ENCODE assay signal across 12 mouse cellular contexts in the genomic region with DNA sequence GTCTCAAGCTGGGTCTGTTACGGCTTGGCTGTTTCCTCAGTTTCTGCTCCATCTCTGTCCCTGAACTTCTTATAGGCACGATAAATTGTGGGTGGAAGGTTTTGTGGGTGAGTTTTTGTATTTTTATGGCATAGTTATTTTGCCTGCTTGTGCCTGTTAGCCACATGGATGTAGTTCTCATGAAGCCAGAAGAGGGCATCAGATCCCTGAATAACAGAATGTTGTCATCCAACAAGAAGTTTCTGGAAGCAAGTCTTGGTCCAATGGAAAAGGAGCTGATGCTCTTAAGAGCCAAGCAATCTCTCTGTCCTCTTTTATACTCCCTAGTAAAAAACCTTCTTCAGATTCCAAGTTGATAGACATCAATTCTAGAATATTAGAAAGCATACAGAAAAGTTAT. TPM values are rescaled to one million over a fixed set of nuclear protein-coding genes. Genes with fewer than 3 reads are reported as not detected.
DNase-seq lines count a peak whose midpoint lies in the region; ATAC-seq and TF ChIP-seq lines count a peak whose summit lies in the region.
"Had no signal": no experiment of that assay in that cellular context is flagged by ENCODE, and none has a peak within 500 bp of the region (broad histone marks: within the 10 kb centered on the region; RNA-seq: fewer than 3 reads in every experiment).

No protein-coding gene starts in this region.

- no peaks in the 10 kb centered on the region for H3K9me3 ChIP-seq in embryonic facial prominence, embryonic 14.5 days (ENCODE audit: control insufficient read depth, low read length)
- no peaks in the 10 kb centered on the region for H3K9me3 ChIP-seq in embryonic facial prominence, embryonic 10.5 days
- no peaks in the 10 kb centered on the region for H3K9me3 ChIP-seq in MEL (replicated peaks; ENCODE audit: insufficient read depth, low read length)
- H3K9me3 ChIP-seq: forebrain, embryonic 12.5 days; neural tube, embryonic 12.5 days had no signal

- H3K79me2 ChIP-seq in MEL (ENCODE audit: control insufficient read depth, insufficient read depth, low read length, poor library complexity) = no peaks in the 10 kb centered on the region

- no peak overlapping the region for H3K4me2 ChIP-seq in embryonic facial prominence, embryonic 14.5 days (ENCODE audit: low read depth, low read length)
- H3K4me2 ChIP-seq: forebrain, embryonic 12.5 days; neural tube, embryonic 12.5 days had no signal

- no peaks in the 10 kb centered on the region for H3K4me1 ChIP-seq in embryonic facial prominence, embryonic 14.5 days (ENCODE audit: control insufficient read depth, insufficient read depth, low read length)
- no peaks in the 10 kb centered on the region for H3K4me1 ChIP-seq in embryonic facial prominence, embryonic 10.5 days
- no peaks in the 10 kb centered on the region; a peak in 1 of 4 replicates for H3K4me1 ChIP-seq in MEL (ENCODE audit: control insufficient read depth in 1 of 2, insufficient read depth in 2 of 2, low read length in 2 of 2)
- H3K4me1 ChIP-seq: forebrain, embryonic 12.5 days; neural tube, embryonic 12.5 days had no signal

- WGBS in embryonic facial prominence, embryonic 14.5 days = 75% methylated on average over 2 of the region's 2 CpGs
- WGBS in embryonic facial prominence, embryonic 10.5 days = 83% methylated on average over 2 of the region's 2 CpGs

- H3K36me3 ChIP-seq in embryonic facial prominence, embryonic 14.5 days (ENCODE audit: control insufficient read depth, insufficient read depth, low read length) = no peaks in the 10 kb centered on the region
- H3K36me3 ChIP-seq in embryonic facial prominence, embryonic 10.5 days (replicated peaks) = no peaks in the 10 kb centered on the region
- peaks cover 0 to 2% of the 10 kb centered on the region in 2 experiments; a peak in 1 of 4 replicates for H3K36me3 ChIP-seq in MEL (ENCODE audit: control insufficient read depth in 1 of 2, insufficient read depth in 2 of 2, low read length in 2 of 2)
- H3K36me3 ChIP-seq: forebrain, embryonic 12.5 days; neural tube, embryonic 12.5 days had no signal

- TF ChIP-seq RAD21 in MEL (IDR thresholded peaks at IDR 0.05; ENCODE audit: low read depth, low read length) = peak; percentile 7; the same call in 1 of the 2 replicates

- no peak for ATAC-seq in embryonic facial prominence, embryonic 14.5 days (ENCODE audit: low read depth)

- no peak overlapping the region for H3K9ac ChIP-seq in embryonic facial prominence, embryonic 14.5 days (ENCODE audit: low read depth, low read length)
- no peak overlapping the region for H3K9ac ChIP-seq in MEL (ENCODE audit: control insufficient read depth, low read depth, low read length, poor library complexity, severe bottlenecking)
- H3K9ac ChIP-seq: forebrain, embryonic 12.5 days; neural tube, embryonic 12.5 days had no signal

- H3K4me3 ChIP-seq in embryonic facial prominence, embryonic 14.5 days (ENCODE audit: low read depth, low read length) = no peak overlapping the region
- H3K4me3 ChIP-seq in embryonic facial prominence, embryonic 10.5 days = no peak overlapping the region
- H3K4me3 ChIP-seq in MEL (ENCODE audit: control insufficient read depth in 1 of 2, insufficient read depth in 1 of 2, low read depth in 2 of 2, low read length in 2 of 2) = no peak overlapping the region
- H3K4me3 ChIP-seq: forebrain, embryonic 12.5 days; neural tube, embryonic 12.5 days had no signal

- no peak for TF ChIP-seq EP300 in MEL (IDR thresholded peaks at IDR 0.05; ENCODE audit: low read depth in 1 of 2, low read length in 2 of 2)

- TF ChIP-seq POLR2A in MEL (IDR thresholded peaks at IDR 0.05; ENCODE audit: control insufficient read depth in 1 of 2, insufficient read depth in 1 of 2, low read depth in 1 of 2, low read length in 2 of 2, poor library complexity in 1 of 2) = no peak

- peak in 1 of 3 experiments; percentile 19; a peak in 2 of 6 replicates for TF ChIP-seq CTCF in MEL (IDR thresholded peaks at IDR 0.05 in 2 of 3, conservative IDR thresholded peaks at IDR 0.05 in 1 of 3; ENCODE audit: control insufficient read depth in 1 of 3, insufficient read depth in 1 of 3, low read depth in 2 of 3, low read length in 3 of 3, poor library complexity in 1 of 3, severe bottlenecking in 1 of 3)

- no peaks in the 10 kb centered on the region for H3K27me3 ChIP-seq in embryonic facial prominence, embryonic 14.5 days (replicated peaks; ENCODE audit: control insufficient read depth, insufficient read depth, low read length)
- no peaks in the 10 kb centered on the region for H3K27me3 ChIP-seq in embryonic facial prominence, embryonic 10.5 days (replicated peaks; ENCODE audit: low read depth, poor library complexity, severe bottlenecking)
- H3K27me3 ChIP-seq in MEL (ENCODE audit: control insufficient read depth in 1 of 2, insufficient read depth in 2 of 2, low read length in 2 of 2) = no peaks in the 10 kb centered on the region
- H3K27me3 ChIP-seq: forebrain, embryonic 12.5 days; neural tube, embryonic 12.5 days had no signal

- peak; percentile 17 for DNase-seq in embryonic facial prominence, embryonic 14.5 days (ENCODE audit: low spot score)
- no peak for DNase-seq in embryonic facial prominence, embryonic 10.5 days (ENCODE audit: low spot score)
- peak; percentile 4 for DNase-seq in layer of hippocampus, adult 11-12 months (ENCODE audit: low spot score)
- no peak for DNase-seq in layer of hippocampus, postnatal 36 days
- no peak for DNase-seq in MEL (ENCODE audit: low read depth, low spot score)
- peak; percentile 51 for DNase-seq in kidney, postnatal 14 days
- DNase-seq in spleen, postnatal 36 days (ENCODE audit: low spot score in 2 of 2) = no peak
- no peak for DNase-seq in thymus, postnatal 4 days
- DNase-seq: cerebellum, adult 9-11 months had no signal

- H3K27ac ChIP-seq in embryonic facial prominence, embryonic 14.5 days (replicated peaks; ENCODE audit: low read depth, low read length) = no peak overlapping the region
- no peak overlapping the region for H3K27ac ChIP-seq in embryonic facial prominence, embryonic 10.5 days (replicated peaks)
- no peak overlapping the region for H3K27ac ChIP-seq in MEL (ENCODE audit: control insufficient read depth, low read depth, low read length)
- H3K27ac ChIP-seq: forebrain, embryonic 12.5 days; neural tube, embryonic 12.5 days had no signal

TF ChIP-seq in MEL, 35 proteins besides CTCF, POLR2A, EP300 and RAD21:
- TF ChIP-seq GATA1 (IDR thresholded peaks at IDR 0.05; ENCODE audit: low read depth, low read length) = no peak
- TF ChIP-seq TCF12 (IDR thresholded peaks at IDR 0.05; ENCODE audit: low read depth, low read length) = no peak
- TF ChIP-seq SMC3 (IDR thresholded peaks at IDR 0.05; ENCODE audit: low read depth, low read length) = peak; percentile 18; the same call in 1 of the 2 replicates
- no peak for TF ChIP-seq BHLHE40 (IDR thresholded peaks at IDR 0.05; ENCODE audit: borderline replicate concordance, low read depth, low read length)
- TF ChIP-seq TAL1 (IDR thresholded peaks at IDR 0.05; ENCODE audit: low read length) = no peak
- TF ChIP-seq RCOR1 (IDR thresholded peaks at IDR 0.05; ENCODE audit: low read depth, low read length) = no peak
- no peak for TF ChIP-seq MEF2A (IDR thresholded peaks at IDR 0.05; ENCODE audit: extremely low read depth, insufficient replicate concordance, low read depth, low read length, poor library complexity, severe bottlenecking)

RNA-seq across cellular contexts. Expression of a gene that starts 2.8 kb away (rescaled TPM):
- 2.0 and 2.5 TPM in 2 replicates for polyA plus RNA-seq in embryonic facial prominence, embryonic 14.5 days (2014; fragmentation: Nextera tagmentation; extraction: Ambion mirVana)
- polyA plus RNA-seq in embryonic facial prominence, embryonic 10.5 days (2016; fragmentation: Nextera tagmentation; extraction: Ambion mirVana) = 0.50 TPM in 1 of 2 replicates, not detected in the other
- total RNA-seq in layer of hippocampus, postnatal 36 days (2021) = not detected
- 13.0 and 13.3 TPM in 2 replicates for total RNA-seq in MEL (2012; rRNA removed)
- 1 to 10 TPM in 1 of 2 experiments, not detected in 1; 5.5 TPM for polyA plus RNA-seq in MEL (2012; ENCODE audit: insufficient read depth in 1 of 2, insufficient read length in 2 of 2, low read depth in 1 of 2, low replicate concordance in 2 of 2, missing spikeins in 1 of 2)

RNA-seq across cellular contexts. Expression of a gene that starts 37.7 kb away (rescaled TPM):
- polyA plus RNA-seq in embryonic facial prominence, embryonic 14.5 days (2014; fragmentation: Nextera tagmentation; extraction: Ambion mirVana) = 1.6 and 2.1 TPM in 2 replicates
- not detected in 2 replicates for polyA plus RNA-seq in embryonic facial prominence, embryonic 10.5 days (2016; fragmentation: Nextera tagmentation; extraction: Ambion mirVana)
- 1 to 10 TPM; 1.7 TPM for total RNA-seq in layer of hippocampus, postnatal 36 days (2021)
- not detected in 2 replicates for total RNA-seq in MEL (2012; rRNA removed)
- polyA plus RNA-seq in MEL (2012; ENCODE audit: insufficient read depth in 1 of 2, insufficient read length in 2 of 2, low read depth in 1 of 2, low replicate concordance in 2 of 2, missing spikeins in 1 of 2) = not detected
- total RNA-seq: heart, postnatal 36 days had no signal
- polyA plus RNA-seq: forebrain, embryonic 12.5 days; neural tube, embryonic 12.5 days had no signal

RNA-seq across cellular contexts. Expression of a gene that starts 40.3 kb away (rescaled TPM):
- polyA plus RNA-seq in embryonic facial prominence, embryonic 14.5 days (2014; fragmentation: Nextera tagmentation; extraction: Ambion mirVana) = 0.40 and 0.90 TPM in 2 replicates
- polyA plus RNA-seq in embryonic facial prominence, embryonic 10.5 days (2016; fragmentation: Nextera tagmentation; extraction: Ambion mirVana) = 0.23 and 0.29 TPM in 2 replicates
- not detected for total RNA-seq in layer of hippocampus, postnatal 36 days (2021)
- total RNA-seq in MEL (2012; rRNA removed) = not detected in 2 replicates
- not detected for polyA plus RNA-seq in MEL (2012; ENCODE audit: insufficient read depth in 1 of 2, insufficient read length in 2 of 2, low read depth in 1 of 2, low replicate concordance in 2 of 2, missing spikeins in 1 of 2)

Comparison
In these comparisons a context has a peak if more than half of its experiments do, and no peak if none do; other contexts are left out.
1. DNase-seq: peak in embryonic facial prominence, embryonic 14.5 days (single experiment), layer of hippocampus, adult 11-12 months (single experiment) and kidney, postnatal 14 days (single experiment); none in embryonic facial prominence, embryonic 10.5 days (single experiment), layer of hippocampus, postnatal 36 days (0 of 2), MEL (single experiment), spleen, postnatal 36 days (0 of 2) and thymus, postnatal 4 days (single experiment).